Mouse (Mus musculus) urinary bladder, postnatal 10 days (tissue): ENCODE measurements at regions not wholly inside any gene's neighbourhood (a gene's known extent, or its start where the extent isn't known, plus 50 kb on each side); places are given as distances from the start of the nearest gene placed in this dataset.

Source experiments
- DNase-seq: peaks from one replicate; pipeline ENCODE4 v3.0.0; 2022; ENCODE audit warnings: low spot score

GRCm38 (mm10) chr15:68014605-68015305, 1514.0 kb upstream of the Lrrc6 start:
- no peak for DNase-seq

DNA sequence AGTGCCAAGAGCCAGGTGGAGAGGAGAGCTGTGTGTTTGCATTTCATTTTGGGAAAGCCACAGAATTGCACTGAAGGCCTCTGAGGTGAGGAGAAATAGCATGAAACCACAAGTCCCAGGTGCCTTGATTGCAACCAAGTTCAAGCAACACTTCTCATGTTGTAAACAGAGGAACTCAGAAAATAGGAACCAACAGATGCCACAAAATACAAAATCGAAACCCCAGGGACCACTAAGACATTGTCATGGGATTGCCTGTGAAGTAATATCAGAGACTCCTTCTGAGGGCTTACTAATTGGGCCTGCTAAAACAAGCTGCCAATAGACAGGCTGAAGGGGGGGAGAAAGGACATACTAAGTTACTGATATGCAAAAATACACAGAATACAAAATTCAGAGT, 1510.5 kb upstream of the Lrrc6 start:
- DNase-seq, result no peak

DNA sequence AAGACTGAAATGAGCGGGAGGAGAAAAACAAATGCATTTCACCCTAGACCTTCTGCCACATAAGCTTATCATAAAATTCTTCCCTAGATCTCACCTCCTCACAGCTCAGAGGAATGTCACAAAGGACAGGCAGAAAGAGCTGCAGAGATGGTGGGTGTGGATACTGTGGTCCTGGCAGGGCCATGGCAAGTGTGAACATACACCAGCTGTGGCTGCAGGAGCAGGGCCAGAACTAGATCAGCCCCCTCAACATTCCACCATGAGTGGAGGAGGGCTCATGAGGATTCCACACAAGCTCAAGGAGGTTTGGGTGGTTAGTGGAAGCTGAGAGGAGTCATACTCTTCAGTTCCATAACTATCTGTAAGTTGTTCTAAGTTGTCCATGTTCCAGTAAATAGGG, 1509.5 kb upstream of the Lrrc6 start:
- DNase-seq, result no peak

- DNase-seq, result no peak
These were observed 1504.1 kb upstream of the Lrrc6 start for GRCm38 (mm10) chr15:68004798-68005197.

- DNase-seq, result no peak
These were observed 1495.8 kb upstream of the Lrrc6 start for GRCm38 (mm10) chr15:67996532-67996931.

DNA sequence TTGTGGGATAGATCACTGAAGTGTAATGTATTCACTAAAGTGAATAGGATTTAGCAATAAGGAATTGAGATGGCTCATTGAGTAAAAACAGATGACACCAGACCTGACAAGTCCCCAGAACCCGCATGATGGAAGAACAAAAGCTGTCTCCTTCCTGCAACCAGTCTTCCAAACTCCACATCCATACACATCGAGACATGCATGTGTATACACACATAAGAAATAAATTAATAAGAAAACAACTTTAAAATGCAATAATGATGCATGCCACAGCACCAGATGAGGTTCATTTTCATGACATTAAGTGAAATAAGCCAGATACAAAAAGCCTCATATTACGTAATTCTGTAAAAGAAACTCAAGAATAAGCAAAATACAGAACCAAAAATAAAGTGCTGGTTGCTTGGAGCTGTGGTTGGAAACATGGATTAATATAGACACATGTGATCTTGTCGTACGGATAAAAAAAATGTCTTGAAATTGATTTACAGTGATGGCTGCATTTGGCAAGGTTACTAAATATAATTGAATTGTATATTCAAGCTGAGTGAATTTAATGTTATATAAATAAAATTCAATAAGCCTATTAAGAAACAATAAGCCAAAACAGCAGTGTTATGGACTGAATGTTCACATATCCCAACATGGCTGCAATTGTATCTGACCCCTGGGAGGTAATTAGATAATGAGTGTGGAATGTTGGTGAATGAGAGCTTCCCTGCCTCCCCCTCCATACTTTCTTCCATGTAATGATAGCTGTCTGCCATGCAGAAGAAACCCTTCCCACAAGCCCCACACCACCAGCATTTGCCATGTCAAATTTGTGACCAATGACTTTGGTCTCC, 1488.9 kb upstream of the Lrrc6 start:
- DNase-seq, result no peak

- DNase-seq, result no peak
These were observed 1487.2 kb upstream of the Lrrc6 start for GRCm38 (mm10) chr15:67987941-67988340.

DNA sequence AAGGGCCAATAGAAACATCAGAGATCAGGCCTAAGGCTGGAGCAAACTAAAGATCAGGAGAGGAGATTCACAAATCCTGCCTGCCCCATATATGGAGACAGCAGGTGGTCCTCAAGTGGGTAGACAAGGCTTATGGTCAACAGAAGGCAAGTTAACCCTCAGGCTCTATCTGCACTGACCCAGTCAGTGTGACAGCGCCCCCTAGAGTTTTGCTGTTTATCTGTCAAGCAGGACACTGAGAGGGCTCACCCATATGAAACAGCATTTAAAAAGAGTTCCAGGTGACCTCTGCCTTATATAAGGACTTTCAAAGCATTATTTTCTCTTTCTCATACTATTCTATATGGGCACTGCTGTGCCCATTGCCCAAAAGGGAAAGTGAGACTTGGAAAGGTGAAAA, 1482.5 kb upstream of the Lrrc6 start:
- no peak for DNase-seq

DNA sequence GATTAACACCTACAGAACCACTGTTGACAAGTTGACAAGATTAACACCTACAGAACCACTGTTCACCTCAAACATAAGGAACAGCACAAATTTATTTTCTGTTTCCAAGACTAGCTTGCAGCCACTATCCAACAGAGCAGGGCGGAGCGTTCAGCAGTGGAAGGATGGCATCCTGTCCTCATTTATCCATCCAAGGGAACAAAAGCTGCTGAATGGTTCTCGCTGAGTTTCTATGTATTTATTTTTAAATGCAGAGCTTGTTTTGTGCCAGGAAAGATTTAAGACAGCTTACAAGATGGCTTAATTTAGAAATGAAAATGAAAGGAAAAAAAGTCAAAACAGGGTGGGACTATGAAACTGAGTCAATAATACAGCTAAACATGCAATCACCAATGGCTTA, 1481.2 kb upstream of the Lrrc6 start:
- no peak for DNase-seq

DNA sequence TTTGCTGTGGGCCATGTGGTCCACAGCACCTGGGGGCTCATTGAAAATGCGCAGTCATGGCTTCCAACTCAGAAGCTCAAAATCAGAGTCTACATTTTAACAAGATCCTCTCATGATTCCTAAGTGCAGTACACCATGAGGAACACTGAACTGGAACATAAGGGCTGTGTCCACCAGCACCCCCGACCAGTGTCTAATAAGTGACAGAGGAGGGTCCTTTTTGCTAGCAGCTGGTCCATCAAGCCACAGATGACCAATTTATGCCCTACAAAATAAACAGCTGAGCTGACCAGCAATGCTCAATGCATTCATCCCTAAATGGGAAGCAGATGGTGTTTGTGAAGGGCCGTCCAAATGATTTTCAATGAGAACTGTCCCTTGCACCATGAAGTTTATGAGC, 1478.7 kb upstream of the Lrrc6 start:
- DNase-seq, result no peak

DNA sequence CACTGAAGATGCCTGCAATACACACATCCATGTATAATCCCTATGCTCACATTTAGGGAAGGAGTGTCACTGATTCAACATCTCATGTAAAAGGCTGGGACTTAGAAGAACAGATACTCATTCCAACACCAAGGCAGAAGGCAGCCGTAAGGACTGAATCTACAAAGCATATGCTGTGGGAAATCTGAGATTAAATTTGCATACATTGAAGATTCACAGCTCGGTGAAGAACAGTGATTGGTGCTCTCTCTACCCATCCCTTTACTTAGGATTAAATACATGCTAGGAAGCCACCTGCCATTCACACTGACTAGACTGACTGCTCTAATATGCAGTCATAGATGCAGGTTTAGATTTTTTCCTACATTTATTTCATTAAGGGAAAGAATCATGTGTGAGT, 1476.5 kb upstream of the Lrrc6 start:
- no peak for DNase-seq

DNA sequence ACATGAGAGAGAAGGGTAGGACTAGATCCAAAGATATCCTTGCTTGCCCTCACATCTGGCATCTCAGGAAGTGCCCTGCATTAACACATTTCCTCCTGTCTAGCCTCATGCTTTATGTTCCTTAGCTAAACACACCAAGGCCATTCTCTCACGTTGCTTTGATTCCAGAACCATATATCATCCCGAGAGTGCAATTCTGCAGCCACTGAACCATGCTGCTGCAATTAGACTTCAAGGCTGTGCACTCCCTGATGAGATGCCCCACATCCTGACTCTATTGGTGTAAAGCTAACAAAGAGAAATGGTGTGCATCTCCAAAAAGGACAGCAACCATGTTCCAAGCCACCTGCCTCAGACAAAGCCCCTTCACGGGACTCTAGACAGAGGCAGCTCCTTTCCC, 1471.3 kb upstream of the Lrrc6 start:
- no peak for DNase-seq

DNA sequence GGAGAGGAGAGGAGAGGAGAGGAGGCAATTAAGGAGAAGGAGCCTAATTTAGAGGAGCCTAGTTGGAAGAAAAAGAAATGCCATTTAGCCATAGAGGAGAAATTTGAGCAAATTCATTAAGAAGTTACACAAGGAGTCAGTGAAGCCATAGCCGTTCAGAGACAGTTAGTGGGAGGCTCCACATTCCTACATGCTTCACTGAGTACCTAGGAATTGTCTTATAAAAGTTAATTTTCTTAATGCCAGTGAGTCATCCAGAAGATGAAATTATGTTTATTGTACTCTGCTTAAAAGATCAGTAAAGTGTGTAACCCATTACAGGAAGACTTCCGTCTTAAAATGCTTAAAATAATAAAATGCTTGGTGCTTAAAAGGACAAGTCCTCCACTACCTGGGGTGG, 1453.5 kb upstream of the Lrrc6 start:
- no peak for DNase-seq

GRCm38 (mm10) chr15:67950281-67951040, 1449.8 kb upstream of the Lrrc6 start:
- DNase-seq, result no peak

DNA sequence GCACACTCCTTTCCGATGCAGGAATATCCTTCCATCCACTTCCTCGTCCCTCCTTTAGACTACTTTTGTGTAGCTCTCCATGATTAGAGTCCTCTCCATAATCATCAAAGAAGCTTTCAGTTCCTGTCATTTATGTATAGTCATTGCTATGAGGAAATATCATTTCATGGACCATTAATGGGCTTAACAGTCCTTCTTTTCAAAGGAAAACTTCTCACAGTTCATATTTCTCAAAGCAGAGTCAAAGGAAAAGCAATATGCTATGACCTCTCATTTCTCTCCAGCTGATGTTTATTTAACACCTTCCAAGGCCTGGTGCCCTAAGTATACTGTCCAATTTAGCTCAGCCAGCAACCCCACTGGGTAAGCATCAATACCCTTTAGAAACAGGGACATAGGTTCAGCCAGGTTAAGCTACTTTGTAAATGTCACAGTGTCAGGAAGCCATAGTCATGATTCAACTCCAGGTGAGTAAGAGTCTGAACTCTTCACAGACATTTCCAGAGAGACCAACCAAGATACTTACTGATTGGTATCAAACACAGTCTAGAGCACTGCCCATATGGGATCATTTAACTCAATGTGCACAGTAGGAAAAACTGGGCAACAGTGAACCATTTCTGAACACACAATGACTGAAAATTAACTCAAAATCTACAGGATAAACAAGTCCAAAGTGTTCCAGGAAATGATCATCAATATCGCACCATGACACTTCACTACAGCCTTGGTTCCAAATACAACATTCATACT, 1443.8 kb upstream of the Lrrc6 start:
- DNase-seq, result no peak

- no peak for DNase-seq
These were observed 1442.3 kb upstream of the Lrrc6 start for GRCm38 (mm10) chr15:67943046-67943445.

GRCm38 (mm10) chr15:67940510-67940909, 1439.8 kb upstream of the Lrrc6 start:
- DNase-seq, result no peak

- DNase-seq, result no peak
These were observed 1424.2 kb upstream of the Lrrc6 start for GRCm38 (mm10) chr15:67924885-67925284.

GRCm38 (mm10) chr15:67907034-67907433, 1406.3 kb upstream of the Lrrc6 start:
- no peak for DNase-seq

DNA sequence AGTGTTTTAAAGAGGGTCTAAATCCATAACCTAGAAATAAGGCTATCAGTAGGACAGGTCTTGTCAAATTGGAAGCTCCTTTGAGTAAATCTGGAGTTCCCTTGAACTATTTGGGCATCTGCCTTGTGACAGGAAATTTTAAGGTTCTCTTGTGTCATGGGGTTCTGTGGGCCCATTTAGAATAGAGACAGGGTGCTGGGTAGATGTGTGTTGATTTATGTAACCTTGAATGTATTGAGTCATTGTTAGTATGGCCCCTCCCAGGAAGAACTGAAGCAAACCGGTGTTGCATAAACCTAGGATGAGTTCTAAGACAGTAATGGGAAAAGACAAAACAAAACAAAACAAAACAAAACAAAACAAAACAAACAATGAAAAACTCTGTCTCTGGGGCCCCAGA, 1404.6 kb upstream of the Lrrc6 start:
- DNase-seq, result no peak

GRCm38 (mm10) chr15:67904646-67905045, 1403.9 kb upstream of the Lrrc6 start:
- DNase-seq, result no peak

DNA sequence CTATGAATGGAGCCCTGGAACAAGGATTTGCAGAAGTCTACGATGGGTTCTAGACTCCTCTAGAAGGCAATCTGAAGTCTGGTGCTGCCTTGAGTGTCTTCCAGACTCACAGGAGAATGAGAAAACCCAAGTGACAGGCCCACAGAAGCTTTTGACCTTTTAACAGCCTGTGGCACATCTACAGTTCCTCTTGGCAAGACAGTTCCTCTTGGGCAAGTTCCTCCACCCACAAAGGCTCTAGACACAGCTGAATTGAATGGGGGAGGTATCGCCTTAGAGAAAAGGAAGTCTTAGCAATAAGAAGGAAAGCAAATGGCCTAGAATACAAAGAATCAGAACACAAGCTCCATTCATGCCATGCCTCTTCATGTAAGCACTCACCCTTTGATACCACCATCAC, 1402.3 kb upstream of the Lrrc6 start:
- DNase-seq, result no peak
